Mouse (Mus musculus) B cell, adult (primary cell): ENCODE data around the gene Catsperd. TPM values are rescaled to one million over a fixed set of nuclear protein-coding genes. Genes with fewer than 3 reads are reported as not detected.

Source experiments
- total RNA-seq: library from RNA; stranded (reverse); gene quantifications from 4 replicates; pipeline ENCODE4 v1.2.4, GENCODE M21; 2023; ENCODE audit not compliant: inconsistent age

Catsperd gene
- not detected in 4 replicates for total RNA-seq

GRCm38 (mm10) chr17:56627530-56628277 is at the start of gene Catsperd:
Gene Catsperd, plus strand, starts transcription at chr17:56628143.

GRCm38 (mm10) chr17:56584257-56585130 is 43.4 kb upstream of the Catsperd start, which contains the start of the genes Safb2 and Safb:
Gene Safb2, minus strand, starts transcription at chr17:56584585.
Gene Safb, plus strand, starts transcription at chr17:56584825.

GRCm38 (mm10) chr17:56609452-56610171 is 18.3 kb upstream of the Catsperd start, which contains the start of gene 2410015M20Rik:
Gene 2410015M20Rik, minus strand, starts transcription at chr17:56609771.

GRCm38 (mm10) chr17:56613236-56613844 is 14.6 kb upstream of the Catsperd start, which contains the start of gene Rpl36:
Gene Rpl36, plus strand, starts transcription at chr17:56613416.

GRCm38 (mm10) chr17:56626754-56627470 is 1.0 kb upstream of the Catsperd start, which contains the start of gene Lonp1:
Gene Lonp1, minus strand, starts transcription at chr17:56626887.

GRCm38 (mm10) chr17:56672941-56673646 is 45.2 kb downstream of the Catsperd start, which contains the start of gene Ranbp3:
Gene Ranbp3, plus strand, starts transcription at chr17:56673294.

Other genes starting within 250 kb of the Catsperd start
- 15.5 to 29.4 TPM (median 18.4 TPM) in 4 replicates for gene Ptprs, start 151.7 kb upstream of the Catsperd start, total RNA-seq
- not detected in 4 replicates for gene Znrf4, start 115.7 kb upstream of the Catsperd start, total RNA-seq
- gene Gm20219, start 73.8 kb upstream of the Catsperd start, total RNA-seq: 9.3 to 13.0 TPM (median 12.5 TPM) in 4 replicates
- 536 to 604 TPM (median 575 TPM) in 4 replicates for gene Safb2, start 43.6 kb upstream of the Catsperd start, total RNA-seq
- 297 to 331 TPM (median 301 TPM) in 4 replicates for gene Safb, start 43.3 kb upstream of the Catsperd start, total RNA-seq
- gene 2410015M20Rik, start 18.4 kb upstream of the Catsperd start, total RNA-seq: 84.7 to 87.7 TPM (median 86.4 TPM) in 4 replicates
- gene Rpl36, start 14.7 kb upstream of the Catsperd start, total RNA-seq: 1,456 to 1,526 TPM (median 1,498 TPM) in 4 replicates
- 58.0 to 61.7 TPM (median 59.7 TPM) in 4 replicates for gene Lonp1, start 1.3 kb upstream of the Catsperd start, total RNA-seq
- gene Ranbp3, start 45.2 kb downstream of the Catsperd start, total RNA-seq: 94.6 to 110 TPM (median 99.9 TPM) in 4 replicates
- gene Ndufa11, start 89.6 kb downstream of the Catsperd start, total RNA-seq: 56.7 to 70.9 TPM (median 65.4 TPM) in 4 replicates
- gene Vmac, start 89.9 kb downstream of the Catsperd start, total RNA-seq: 10.8 to 21.5 TPM (median 16.6 TPM) in 4 replicates
- gene Nrtn, start 129.4 kb downstream of the Catsperd start, total RNA-seq: not detected in 4 replicates
- gene Dus3l, start 136.6 kb downstream of the Catsperd start, total RNA-seq: 76.9 to 84.0 TPM (median 81.5 TPM) in 4 replicates
- 0.35 to 1.5 TPM (median 1.3 TPM) in 4 replicates for gene Prr22, start 142.1 kb downstream of the Catsperd start, total RNA-seq
- 11.4 to 13.3 TPM (median 11.9 TPM) in 4 replicates for gene Rfx2, start 202.9 kb downstream of the Catsperd start, total RNA-seq
- gene Acsbg2, start 246.3 kb downstream of the Catsperd start, total RNA-seq: not detected in 4 replicates
- gene 1700061G19Rik, start 247.3 kb downstream of the Catsperd start, total RNA-seq: not detected in 4 replicates